Mouse (Mus musculus) erythroblast, embryonic 14.5 days (primary cell): ENCODE results near the gene Olfr1382. TPM values are rescaled to one million over a fixed set of nuclear protein-coding genes. Genes with fewer than 3 reads are reported as not detected.
"Not testable (repeated sequence)": the region's sequence is repeated elsewhere in the genome, so short reads cannot be mapped to it uniquely, and the experiment has no call there.

Experiments used
- H3K27me3 ChIP-seq: 2 replicates; pipeline ENCODE4 v1.6.1; 2012; ENCODE audit warnings: inconsistent platforms; ENCODE audit not compliant: control insufficient read depth
- H3K36me3 ChIP-seq: 2 replicates; pipeline ENCODE4 v1.6.1; 2012; ENCODE audit warnings: mild to moderate bottlenecking, inconsistent platforms; ENCODE audit not compliant: control insufficient read depth
- H3K4me1 ChIP-seq: 2 replicates; pipeline ENCODE4 v1.6.1; 2012; ENCODE audit warnings: inconsistent platforms; ENCODE audit not compliant: control insufficient read depth
- H3K4me3 ChIP-seq: replicated peaks from 2 replicates; pipeline ENCODE3; 2012; ENCODE audit warnings: moderate library complexity, mild to moderate bottlenecking, inconsistent platforms
- H3K9me3 ChIP-seq: 2 replicates; pipeline ENCODE4 v1.6.1; 2012; ENCODE audit warnings: low read length, inconsistent platforms, mixed read lengths; ENCODE audit not compliant: control insufficient read depth
- GATA1 ChIP-seq: IDR thresholded peaks from 2 replicates; pipeline ENCODE4 v1.6.1; 2012; ENCODE audit warnings: low read length, inconsistent platforms, mixed read lengths
- TAL1 ChIP-seq: IDR thresholded peaks from 3 replicates; pipeline ENCODE4 v1.6.1; 2012; ENCODE audit warnings: low read length, inconsistent platforms, mixed read lengths
- polyA plus RNA-seq: library from polyadenylated mRNA; stranded (reverse); fragments of >175 nt; gene quantifications from 2 replicates; pipeline ENCODE4 v1.2.3, GENCODE M21; 2012

Olfr1382 gene
- polyA plus RNA-seq, result not detected in 2 replicates

DNA sequence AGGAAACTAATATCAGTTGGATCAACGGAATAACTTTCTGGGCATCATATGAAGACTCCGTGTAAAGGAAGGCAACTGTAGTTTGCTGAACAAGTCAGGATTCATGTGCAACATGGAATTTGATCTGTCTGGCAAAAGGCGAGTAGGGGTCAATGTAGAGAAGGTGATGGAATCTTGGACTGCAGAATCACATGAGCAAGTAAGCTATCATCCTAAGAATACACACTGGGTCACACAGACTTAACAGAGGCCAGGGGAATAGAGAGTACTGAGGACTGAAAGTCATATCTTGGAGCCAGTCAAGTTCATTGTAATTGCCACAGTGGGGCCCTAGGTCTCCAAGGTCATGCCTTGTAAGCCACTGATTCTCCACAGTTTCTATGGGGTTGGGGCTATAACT is at the start of gene Olfr1382:
TSS of gene Olfr1382 (plus strand) at position 301 of the 400 bp plus-strand sequence.
- Histone ChIP-seq H3K9me3 (no peaks in the 10 kb centered on the region), H3K27me3 (no peaks in the 10 kb centered on the region), H3K4me3 (no peak within 1 kb of the TSS), H3K36me3 (no peaks in the 10 kb centered on the region), H3K4me1 (no peaks in the 10 kb centered on the region)
- TF ChIP-seq GATA1 (no peak), TAL1 (no peak)

DNA sequence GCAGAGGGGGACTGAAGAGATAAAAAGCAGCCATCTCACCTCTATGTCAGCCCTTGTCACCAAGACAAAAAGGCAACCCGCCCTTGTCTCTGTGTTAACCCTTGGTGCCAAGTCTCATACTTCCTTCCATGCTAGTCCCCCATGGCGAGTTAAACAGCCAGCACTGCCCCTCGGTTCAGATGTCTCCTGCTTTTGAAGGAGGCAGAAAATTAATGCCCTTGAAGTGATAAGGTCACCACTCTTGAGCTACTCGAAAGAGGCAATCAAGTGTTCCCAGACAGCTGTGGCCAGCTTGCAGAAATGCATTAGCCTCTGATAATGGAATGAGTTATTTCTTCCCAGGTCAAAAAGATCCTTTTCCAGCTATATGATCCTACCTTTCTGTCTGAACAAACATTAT is 42.1 kb upstream of the Olfr1382 start:
- TF ChIP-seq GATA1 (no peak), TAL1 (no peak)
- no peaks in the 10 kb centered on the region for H3K27me3 ChIP-seq
- no peak overlapping the region for H3K4me3 ChIP-seq
- no peaks in the 10 kb centered on the region for H3K4me1 ChIP-seq
- H3K36me3 ChIP-seq, result no peaks in the 10 kb centered on the region
- no peaks in the 10 kb centered on the region for H3K9me3 ChIP-seq

DNA sequence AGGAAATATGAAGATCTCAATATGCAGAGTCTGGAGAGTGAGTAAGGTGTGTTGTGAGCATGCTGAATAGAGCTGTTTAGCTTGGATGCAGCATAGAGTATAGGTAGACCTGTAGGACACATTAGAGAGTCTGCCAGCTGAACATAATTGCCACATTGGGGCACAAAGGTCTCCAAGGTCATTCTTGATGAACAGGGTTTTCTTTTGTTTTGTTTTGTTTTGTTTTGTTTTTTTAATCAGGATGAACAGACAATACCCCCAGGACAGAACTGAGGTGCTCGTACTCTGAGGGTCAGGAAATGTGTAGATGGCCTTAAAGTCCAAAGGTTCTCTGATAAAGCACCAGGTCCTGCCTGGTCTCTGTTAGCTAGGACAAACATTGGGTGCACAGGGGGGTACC is 39.3 kb upstream of the Olfr1382 start, which contains the start of gene Olfr1385:
TSS of gene Olfr1385 (plus strand) at position 301 of the 400 bp plus-strand sequence.
- H3K9me3 ChIP-seq, H3K4me1 ChIP-seq, H3K4me3 ChIP-seq, H3K27me3 ChIP-seq, H3K36me3 ChIP-seq: not testable (repeated sequence)

GRCm38 (mm10) chr11:49518086-49518485 is 10.0 kb upstream of the Olfr1382 start:
- Histone ChIP-seq H3K36me3 (no peaks in the 10 kb centered on the region), H3K9me3 (no peaks in the 10 kb centered on the region), H3K4me1 (no peaks in the 10 kb centered on the region), H3K27me3 (no peaks in the 10 kb centered on the region), H3K4me3 (no peak overlapping the region)
- TF ChIP-seq TAL1 (no peak), GATA1 (no peak)

DNA sequence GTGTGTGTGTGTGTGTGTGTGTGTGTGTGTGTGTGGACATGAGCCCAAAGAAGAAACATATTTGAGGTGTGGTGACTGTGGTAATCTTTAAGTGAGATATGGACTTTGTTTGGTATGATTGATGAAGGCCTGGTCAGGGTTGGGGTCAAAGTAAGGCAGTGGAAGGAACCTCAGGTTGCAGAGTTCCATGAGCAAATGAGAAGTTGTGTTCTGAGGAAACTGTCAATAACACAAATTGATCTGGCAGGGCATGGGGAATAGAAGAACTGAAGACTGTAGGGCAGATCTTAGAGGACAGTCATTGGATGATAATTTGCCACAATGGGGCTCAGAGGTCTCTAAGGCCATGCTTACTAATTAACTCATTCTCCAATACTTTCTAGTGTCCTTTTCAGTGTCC is 8.7 kb upstream of the Olfr1382 start, which contains the start of gene Olfr1383:
TSS of gene Olfr1383 (plus strand) at position 301 of the 400 bp plus-strand sequence.
- Histone ChIP-seq H3K27me3 (no peaks in the 10 kb centered on the region), H3K4me3 (no peak within 1 kb of the TSS), H3K9me3 (no peaks in the 10 kb centered on the region), H3K36me3 (no peaks in the 10 kb centered on the region), H3K4me1 (no peaks in the 10 kb centered on the region)
- TF ChIP-seq GATA1, result no peak
- TF ChIP-seq TAL1, result no peak

DNA sequence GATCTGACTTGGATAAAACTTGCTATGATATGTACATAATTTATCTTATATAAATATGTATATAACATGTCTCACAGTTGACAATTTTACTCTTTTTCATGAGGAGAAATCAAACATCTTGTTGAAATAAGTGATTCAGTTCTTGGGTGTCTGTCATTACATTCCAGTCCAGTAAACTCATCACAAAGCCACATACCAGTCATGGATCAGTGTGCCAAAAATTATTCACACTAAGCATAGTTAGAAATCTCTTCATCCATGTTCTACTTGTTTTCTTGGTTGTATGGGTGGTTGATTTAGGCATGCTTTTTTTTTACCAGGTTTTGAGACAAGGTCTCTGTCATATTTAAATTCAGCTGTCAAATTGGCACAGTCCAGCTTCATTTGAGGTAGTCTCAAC is 4.7 kb downstream of the Olfr1382 start:
- Histone ChIP-seq H3K36me3 (no peaks in the 10 kb centered on the region), H3K9me3 (no peaks in the 10 kb centered on the region), H3K27me3 (no peaks in the 10 kb centered on the region), H3K4me1 (no peaks in the 10 kb centered on the region), H3K4me3 (no peak overlapping the region)
- TF ChIP-seq GATA1 (no peak), TAL1 (no peak)

GRCm38 (mm10) chr11:49536631-49537030 is 8.6 kb downstream of the Olfr1382 start:
- not testable (repeated sequence) for H3K9me3 ChIP-seq, H3K4me3 ChIP-seq, H3K36me3 ChIP-seq, H3K4me1 ChIP-seq, H3K27me3 ChIP-seq

DNA sequence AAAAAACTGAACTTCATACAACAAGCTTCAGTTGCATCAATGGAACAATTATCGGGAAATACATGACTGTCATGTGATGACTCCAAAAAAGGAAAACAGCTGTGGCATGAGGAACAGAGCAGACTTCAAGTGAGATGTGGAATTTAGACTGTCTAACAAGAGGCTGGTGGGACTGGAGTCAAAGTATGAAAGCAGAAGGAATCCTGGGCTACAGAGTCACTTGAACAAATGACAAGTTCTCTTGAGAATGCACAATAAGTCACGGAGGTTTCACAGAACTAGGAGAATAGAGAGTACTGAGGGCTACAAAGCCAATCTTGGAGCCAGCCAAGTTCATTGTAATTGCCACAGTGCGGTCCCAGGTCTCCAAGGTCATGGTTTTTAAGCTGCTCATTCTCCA is 15.1 kb downstream of the Olfr1382 start, which contains the start of gene Olfr1381:
TSS of gene Olfr1381 (plus strand) at position 301 of the 400 bp plus-strand sequence.
- not testable (repeated sequence) for H3K4me3 ChIP-seq, H3K9me3 ChIP-seq, H3K4me1 ChIP-seq, H3K27me3 ChIP-seq, H3K36me3 ChIP-seq

DNA sequence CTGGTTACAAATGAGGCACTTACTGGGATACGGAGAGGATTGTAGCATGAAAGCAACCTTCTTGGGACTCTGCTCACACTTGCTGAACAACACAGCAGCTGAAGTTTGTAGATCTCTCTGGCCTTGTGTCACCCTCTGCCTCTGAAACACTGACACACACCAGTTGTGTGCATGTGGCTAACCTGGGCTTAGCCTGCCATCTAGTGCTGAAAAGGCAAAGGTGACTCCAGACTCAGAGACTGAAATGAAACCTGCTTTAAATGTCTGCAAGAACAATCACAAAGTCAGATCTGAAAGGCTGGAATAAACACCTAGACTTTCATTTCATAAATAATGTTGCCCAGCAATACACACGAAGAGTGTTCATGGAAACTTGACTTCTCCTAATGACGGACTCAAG is 26.0 kb downstream of the Olfr1382 start:
- H3K4me3 ChIP-seq, H3K36me3 ChIP-seq, H3K27me3 ChIP-seq, H3K4me1 ChIP-seq, H3K9me3 ChIP-seq: not testable (repeated sequence)

- H3K4me3 ChIP-seq, H3K4me1 ChIP-seq, H3K27me3 ChIP-seq, H3K36me3 ChIP-seq, H3K9me3 ChIP-seq: not testable (repeated sequence)
Measured at GRCm38 (mm10) chr11:49556578-49556977, 28.5 kb downstream of the Olfr1382 start, which contains the start of gene Olfr1380. Gene Olfr1380, plus strand, starts transcription at chr11:49556878.

DNA sequence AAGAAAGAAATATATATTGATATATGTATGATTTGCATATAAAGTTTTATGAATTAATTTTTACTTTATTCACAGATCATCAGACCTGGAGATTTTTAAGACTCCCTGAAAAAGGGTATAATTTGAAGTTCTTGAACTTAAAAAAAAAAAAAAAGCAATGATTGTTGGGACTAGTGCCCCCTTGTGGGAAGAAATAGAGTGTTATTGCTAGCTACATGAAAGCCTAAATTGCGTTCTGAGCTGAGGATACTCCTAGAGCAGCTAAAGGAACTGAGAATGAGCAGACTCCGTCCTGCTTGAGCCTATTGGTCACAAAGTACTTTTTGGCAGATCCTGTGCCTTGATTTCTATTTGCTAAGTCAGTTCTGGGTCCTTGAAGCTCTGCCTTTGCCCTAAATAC is 47.0 kb downstream of the Olfr1382 start:
- H3K36me3 ChIP-seq, H3K9me3 ChIP-seq, H3K4me1 ChIP-seq, H3K27me3 ChIP-seq, H3K4me3 ChIP-seq: not testable (repeated sequence)

GRCm38 (mm10) chr11:49580452-49580851 is 52.4 kb downstream of the Olfr1382 start:
- not testable (repeated sequence) for H3K4me3 ChIP-seq, H3K36me3 ChIP-seq, H3K9me3 ChIP-seq, H3K4me1 ChIP-seq, H3K27me3 ChIP-seq
